Mouse (Mus musculus) CH12.LX (cell line): Measurements from ENCODE around the gene Lrrc3c. TPM values are rescaled to one million over a fixed set of nuclear protein-coding genes. Genes with fewer than 3 reads are reported as not detected.

Source experiments
- DNase-seq: peaks from one replicate; pipeline ENCODE4 v3.0.0-alpha.2; 2013; ENCODE audit errors: extremely low read depth
- H3K27ac ChIP-seq: 2 replicates; pipeline ENCODE4 v1.5.1; 2012; ENCODE audit warnings: low read depth, mild to moderate bottlenecking, control low read depth, moderate library complexity; ENCODE audit not compliant: insufficient read depth
- H3K27me3 ChIP-seq: replicated peaks from 2 replicates; pipeline ENCODE3; 2012; ENCODE audit warnings: inconsistent platforms
- H3K36me3 ChIP-seq, 2 experiments: replicated peaks in 1 of 2; 2 replicates each; pipeline versions ENCODE3 to v1.6.1; 2012; ENCODE audit warnings: inconsistent platforms in 1 of 2, low read length in 1 of 2, mild to moderate bottlenecking in 1 of 2, mixed read lengths in 1 of 2, moderate library complexity in 1 of 2; ENCODE audit not compliant: control insufficient read depth in 1 of 2, insufficient read depth in 1 of 2
- H3K4me1 ChIP-seq, 2 experiments: 2 replicates each; pipeline ENCODE4 v1.6.1; 2012; ENCODE audit warnings: inconsistent platforms in 1 of 2, moderate library complexity in 1 of 2; ENCODE audit not compliant: insufficient read depth in 2 of 2, control insufficient read depth in 1 of 2
- H3K4me2 ChIP-seq: 2 replicates; pipeline ENCODE4 v1.6.1; 2012; ENCODE audit warnings: low read depth, mild to moderate bottlenecking, control low read depth; ENCODE audit not compliant: poor library complexity, insufficient read depth, severe bottlenecking
- H3K4me3 ChIP-seq, 3 experiments: fragments of 150-350 bp in 1 of 3; sonication (generic) in 1 of 3; replicated peaks in 1 of 3; 2 replicates each; pipeline versions ENCODE3 to v1.5.1; 2011 to 2012; ENCODE audit warnings: low read depth in 2 of 3, low read length in 2 of 3, mild to moderate bottlenecking in 2 of 3, moderate library complexity in 2 of 3, control low read depth in 1 of 3, improper control_type of control experiment in 1 of 3, inconsistent platforms in 1 of 3, mixed read lengths in 1 of 3; ENCODE audit not compliant: poor library complexity in 1 of 3
- H3K79me2 ChIP-seq: replicated peaks from 2 replicates; pipeline ENCODE4 v1.6.1; 2012; ENCODE audit warnings: mild to moderate bottlenecking, moderate library complexity; ENCODE audit not compliant: control insufficient read depth, poor library complexity, insufficient read depth, severe bottlenecking; ENCODE audit errors: extremely low read depth
- H3K9ac ChIP-seq: 2 replicates; pipeline ENCODE4 v1.6.1; 2012; ENCODE audit warnings: low read depth, mild to moderate bottlenecking, control low read depth, moderate library complexity; ENCODE audit not compliant: insufficient read depth
- H3K9me3 ChIP-seq: replicated peaks from 2 replicates; pipeline ENCODE3; 2012; ENCODE audit warnings: low read length, inconsistent platforms, mixed read lengths
- BHLHE40 ChIP-seq: IDR thresholded peaks from 2 replicates; pipeline ENCODE4 v1.6.1; 2011; ENCODE audit warnings: mild to moderate bottlenecking, low read depth, low read length, improper control_type of control experiment
- CHD1 ChIP-seq: IDR thresholded peaks from 2 replicates; pipeline ENCODE4 v1.6.1; 2012; ENCODE audit warnings: low read depth, low read length, improper control_type of control experiment, inconsistent platforms
- CHD2 ChIP-seq: IDR thresholded peaks from 2 replicates; pipeline ENCODE4 v1.6.1; 2011; ENCODE audit warnings: low read length, improper control_type of control experiment
- CTCF ChIP-seq, 2 experiments: IDR thresholded peaks in 1 of 2; conservative IDR thresholded peaks in 1 of 2; 2 replicates each; pipeline ENCODE4 v1.5.1; 2011 to 2012; ENCODE audit warnings: low read depth in 2 of 2, low read length in 2 of 2, improper control_type of control experiment in 1 of 2, inconsistent platforms in 1 of 2, mild to moderate bottlenecking in 1 of 2, moderate library complexity in 1 of 2
- E2F4 ChIP-seq: IDR thresholded peaks from 2 replicates; pipeline ENCODE4 v1.6.1; 2011; ENCODE audit warnings: low read depth, low read length, improper control_type of control experiment; ENCODE audit not compliant: insufficient replicate concordance
- ELF1 ChIP-seq: IDR thresholded peaks from 2 replicates; pipeline ENCODE4 v1.6.1; 2014; ENCODE audit warnings: low read depth, mild to moderate bottlenecking, inconsistent platforms, low read length, improper control_type of control experiment
- EP300 ChIP-seq: IDR thresholded peaks from 2 replicates; pipeline ENCODE4 v1.6.1; 2011; ENCODE audit warnings: low read length, improper control_type of control experiment
- ETS1 ChIP-seq: conservative IDR thresholded peaks from 2 replicates; pipeline ENCODE4 v1.6.1; 2012; ENCODE audit warnings: low read depth, mild to moderate bottlenecking, inconsistent platforms, low read length, improper control_type of control experiment, moderate library complexity
- GABPA ChIP-seq: IDR thresholded peaks from 2 replicates; pipeline ENCODE4 v1.6.1; 2012; ENCODE audit warnings: low read depth, low read length, improper control_type of control experiment, inconsistent platforms; ENCODE audit not compliant: insufficient replicate concordance
- HCFC1 ChIP-seq: IDR thresholded peaks from 2 replicates; pipeline ENCODE4 v1.6.1; 2012; ENCODE audit warnings: low read depth, mild to moderate bottlenecking, inconsistent platforms, low read length, improper control_type of control experiment
- IRF4 ChIP-seq: IDR thresholded peaks from 2 replicates; pipeline ENCODE4 v1.6.1; 2014; ENCODE audit warnings: low read depth, mild to moderate bottlenecking, inconsistent platforms, low read length, improper control_type of control experiment
- JUN ChIP-seq: IDR thresholded peaks from 2 replicates; pipeline ENCODE4 v1.6.1; 2011; ENCODE audit warnings: low read depth, mild to moderate bottlenecking, low read length, improper control_type of control experiment, moderate library complexity; ENCODE audit not compliant: insufficient read depth
- JUND ChIP-seq: conservative IDR thresholded peaks from 2 replicates; pipeline ENCODE4 v1.6.1; 2011; ENCODE audit warnings: low read depth, low read length, improper control_type of control experiment
- MAFK ChIP-seq: IDR thresholded peaks from 2 replicates; pipeline ENCODE4 v1.6.1; 2011; ENCODE audit warnings: low read length, improper control_type of control experiment; ENCODE audit not compliant: insufficient replicate concordance
- MAX ChIP-seq: IDR thresholded peaks from 2 replicates; pipeline ENCODE4 v1.6.1; 2011; ENCODE audit warnings: low read length, improper control_type of control experiment
- MEF2A ChIP-seq: IDR thresholded peaks from 2 replicates; pipeline ENCODE4 v1.6.1; 2014; ENCODE audit warnings: low read depth, mild to moderate bottlenecking, inconsistent platforms, low read length, improper control_type of control experiment, borderline replicate concordance
- MXI1 ChIP-seq: IDR thresholded peaks from 2 replicates; pipeline ENCODE4 v1.6.1; 2011; ENCODE audit warnings: mild to moderate bottlenecking, low read depth, low read length, improper control_type of control experiment
- MYC ChIP-seq: IDR thresholded peaks from 2 replicates; pipeline ENCODE4 v1.6.1; 2011; ENCODE audit warnings: low read depth, mild to moderate bottlenecking, improper control_type of control experiment, low read length
- NELFE ChIP-seq: IDR thresholded peaks from 2 replicates; pipeline ENCODE4 v1.6.1; 2011; ENCODE audit warnings: low read depth, low read length, improper control_type of control experiment
- NRF1 ChIP-seq: IDR thresholded peaks from 2 replicates; pipeline ENCODE4 v1.6.1; 2014; ENCODE audit warnings: low read depth, mild to moderate bottlenecking, inconsistent platforms, low read length, improper control_type of control experiment, moderate library complexity
- PAX5 ChIP-seq: IDR thresholded peaks from 2 replicates; pipeline ENCODE4 v1.6.1; 2012; ENCODE audit warnings: low read length, inconsistent platforms, mixed read lengths
- POLR2AphosphoS2 ChIP-seq: IDR thresholded peaks from 2 replicates; pipeline ENCODE4 v1.6.1; 2011; ENCODE audit warnings: low read depth, low read length, improper control_type of control experiment
- RCOR1 ChIP-seq: conservative IDR thresholded peaks from 2 replicates; pipeline ENCODE4 v1.6.1; 2012; ENCODE audit warnings: low read depth, mild to moderate bottlenecking, inconsistent platforms, low read length, improper control_type of control experiment
- SIN3A ChIP-seq: IDR thresholded peaks from 2 replicates; pipeline ENCODE4 v1.6.1; 2012; ENCODE audit warnings: low read length, improper control_type of control experiment, inconsistent platforms
- SMC3 ChIP-seq: IDR thresholded peaks from 2 replicates; pipeline ENCODE4 v1.6.1; 2011; ENCODE audit warnings: low read depth, low read length, improper control_type of control experiment
- TBP ChIP-seq: conservative IDR thresholded peaks from 2 replicates; pipeline ENCODE4 v1.6.1; 2011; ENCODE audit warnings: low read depth, low read length, improper control_type of control experiment
- UBTF ChIP-seq: IDR thresholded peaks from 2 replicates; pipeline ENCODE4 v1.6.1; 2012; ENCODE audit warnings: low read depth, mild to moderate bottlenecking, inconsistent platforms, low read length, improper control_type of control experiment, moderate library complexity
- USF1 ChIP-seq: IDR thresholded peaks from 2 replicates; pipeline ENCODE4 v1.6.1; 2014; ENCODE audit warnings: low read depth, mild to moderate bottlenecking, inconsistent platforms, low read length, improper control_type of control experiment
- USF2 ChIP-seq: conservative IDR thresholded peaks from 2 replicates; pipeline ENCODE4 v1.6.1; 2011; ENCODE audit warnings: low read depth, low read length, improper control_type of control experiment
- ZC3H11A ChIP-seq: IDR thresholded peaks from 2 replicates; pipeline ENCODE4 v1.6.1; 2012; ENCODE audit warnings: low read depth, mild to moderate bottlenecking, inconsistent platforms, low read length, improper control_type of control experiment
- ZKSCAN1 ChIP-seq: IDR thresholded peaks from 2 replicates; pipeline ENCODE4 v1.6.1; 2012; ENCODE audit warnings: low read depth, inconsistent platforms, low read length, improper control_type of control experiment, borderline replicate concordance
- ZNF384 ChIP-seq: IDR thresholded peaks from 2 replicates; pipeline ENCODE4 v1.6.1; 2012; ENCODE audit warnings: low read depth, low read length, improper control_type of control experiment, inconsistent platforms
- dilution Hi-C: fragments of 300-500 bp; cut with MboI; formaldehyde crosslinking; loops from 2 replicates; pipeline ENCODE4 v1.14.3; 2020; ENCODE audit warnings: low sequenced_read_pairs; ENCODE audit not compliant: extremely low pct_unique_long_range_greater_than_20kb, extremely low pct_ligation_motif_present
- in situ Hi-C: fragments of 300-500 bp; cut with MboI; formaldehyde crosslinking; loops from 3 replicates; pipeline ENCODE4 v1.14.3; 2019; ENCODE audit warnings: low sequenced_read_pairs, low pct_ligation_motif_present, low pct_unique_long_range_greater_than_20kb, mixed read lengths
- polyA plus RNA-seq: library from polyadenylated mRNA; unstranded; fragments of >175 nt; gene quantifications from 2 replicates; pipeline ENCODE4 v1.2.1, GENCODE M21; 2012; ENCODE audit warnings: low read depth; ENCODE audit not compliant: insufficient read length
- total RNA-seq, 2 experiments: library from RNA; depleted of rRNA; stranded (reverse); fragments of 300-350 nt in 1 of 2; fragments of >200 nt in 1 of 2; gene quantifications; 2 replicates each; pipeline ENCODE4 v1.2.3; 2012 to 2014

The Lrrc3c gene
- total and polyA plus RNA-seq, 3 experiments: not detected

DNA sequence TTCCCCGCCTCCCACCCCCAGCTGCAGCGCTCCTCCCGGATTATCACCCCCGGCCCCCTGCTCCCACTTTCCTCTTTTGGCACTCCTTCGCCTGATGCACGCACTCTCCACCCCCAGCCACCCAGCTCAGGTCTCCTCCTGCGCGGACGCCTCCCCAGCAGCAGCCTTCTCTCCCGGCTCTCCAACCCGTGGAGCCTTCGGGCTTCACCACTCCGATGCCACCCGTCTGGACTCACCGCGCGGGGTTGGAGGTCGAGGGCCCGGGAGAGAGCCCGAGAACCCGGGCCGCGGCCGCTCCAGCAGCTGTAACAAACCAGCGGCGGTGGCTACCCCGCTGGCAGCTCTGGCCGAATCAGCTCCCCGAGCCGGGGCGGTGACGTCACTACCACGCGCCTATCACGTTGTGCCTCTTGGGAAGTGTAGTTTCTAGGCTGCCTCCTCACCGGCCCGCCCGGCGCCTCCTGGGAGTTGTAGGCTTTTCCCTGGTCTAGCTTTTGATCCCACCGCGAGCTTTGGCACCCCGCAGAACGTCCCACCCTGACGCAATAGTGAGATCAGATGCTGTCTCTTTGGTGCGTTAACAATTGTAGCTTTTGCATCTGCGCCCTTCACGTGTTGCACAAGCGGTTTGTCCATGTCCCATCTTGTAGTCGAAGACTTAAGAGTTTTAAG is 11.1 kb upstream of the Lrrc3c start, which contains the start of gene Ormdl3 (continued):
- TF ChIP-seq POLR2AphosphoS2 (peak; percentile 74; the same call in 1 of the 2 replicates), MXI1 (peak; percentile 93), ETS1 (peak; percentile 32), ELF1 (peak; percentile 77), HCFC1 (peak; percentile 100), E2F4 (no peak), ZC3H11A (no peak), ZKSCAN1 (no peak; the same call in 1 of the 2 replicates), NELFE (peak; percentile 78), SIN3A (peak; percentile 99)

DNA sequence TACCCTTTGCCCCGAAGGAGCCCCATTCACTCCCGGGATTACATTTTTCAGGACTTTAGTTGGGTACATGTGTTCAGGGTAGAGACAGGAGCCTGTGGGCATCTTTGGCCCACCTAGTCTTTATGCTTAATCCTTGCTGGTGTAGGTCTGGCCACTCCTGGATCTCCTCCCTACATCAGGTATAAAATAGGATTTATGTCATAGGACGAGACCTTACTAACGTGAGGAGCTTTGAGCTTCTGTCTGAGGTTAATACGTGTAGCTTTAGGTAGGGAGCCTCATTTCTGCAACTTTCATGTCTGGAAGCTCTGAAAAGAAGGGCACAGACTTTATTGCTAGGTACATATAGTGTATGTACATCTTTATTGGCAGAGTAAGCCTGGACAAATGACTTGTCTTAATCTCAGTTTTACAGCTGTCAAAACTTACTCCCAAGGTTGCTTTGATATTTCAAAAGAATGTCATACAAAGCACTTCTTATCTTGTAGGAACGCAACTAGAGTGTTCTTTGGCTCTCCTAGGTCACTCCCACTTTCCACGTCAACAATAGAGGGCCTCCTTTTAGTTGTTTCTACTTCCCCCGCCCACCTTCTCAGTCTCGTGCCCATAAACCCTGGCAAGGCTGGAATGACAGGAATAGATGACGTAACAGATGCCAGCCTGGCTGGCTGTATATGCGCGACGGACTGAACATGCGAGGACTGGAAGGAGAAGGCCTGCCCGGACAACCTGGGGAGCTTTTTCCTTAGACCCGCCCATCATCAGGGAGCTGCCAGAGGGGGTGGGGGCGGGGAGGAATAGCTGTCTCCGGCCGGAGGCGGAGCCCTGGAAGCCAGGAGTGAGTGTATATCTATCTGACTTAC is 10.2 kb upstream of the Lrrc3c start:
- H3K36me3 ChIP-seq: peaks cover 10 to 23% of the 10 kb centered on the region in 2 experiments
- in situ Hi-C loops (loop anchor here (5.0 kb wide), 1 partner anchor 36 kb away; the partner anchor contains the start of gene Zpbp2), dilution Hi-C loops (no loop called here)
- H3K9me3 ChIP-seq: no peaks in the 10 kb centered on the region
- H3K27ac ChIP-seq: peak overlapping the region; percentile 35
- DNase-seq: peak; percentile 92
- peak overlapping the region; percentile 71 for H3K9ac ChIP-seq
- H3K4me2 ChIP-seq: peak overlapping the region; percentile 72
- peaks cover 29% of the 10 kb centered on the region for H3K27me3 ChIP-seq
- peak overlapping the region; percentile 61 to 95 (median 71) for H3K4me3 ChIP-seq
- H3K4me1 ChIP-seq: peaks cover 21 to 43% of the 10 kb centered on the region in 2 experiments
- H3K79me2 ChIP-seq: peaks cover 17% of the 10 kb centered on the region
- no peak for TF ChIP-seq JUN
- TF ChIP-seq USF1: no peak
- TF ChIP-seq EP300: no peak
- TF ChIP-seq ZNF384: 0 out of 2 replicates have a peak, but pooled peaks have one; percentile 5
- peak; percentile 62; the same call in 1 of the 2 replicates for TF ChIP-seq MYC
- TF ChIP-seq NELFE: no peak
- no peak for TF ChIP-seq ELF1
- TF ChIP-seq CTCF (conservative IDR thresholded peaks at IDR 0.05 in 1 of 2, IDR thresholded peaks at IDR 0.05 in 1 of 2; ENCODE audit: low read depth in 2 of 2, low read length in 2 of 2): no peak
- 0 out of 2 replicates have a peak, but pooled peaks have one; percentile 55 for TF ChIP-seq SIN3A
- no peak for TF ChIP-seq CHD1
- no peak for TF ChIP-seq GABPA
- peak; percentile 66 for TF ChIP-seq MEF2A
- TF ChIP-seq USF2: no peak
- no peak for TF ChIP-seq NRF1
- TF ChIP-seq UBTF: no peak
- no peak for TF ChIP-seq MAFK
- TF ChIP-seq E2F4: no peak
- peak; percentile 88 for TF ChIP-seq CHD2
- TF ChIP-seq BHLHE40: peak; percentile 97
- peak; percentile 5; the same call in 1 of the 2 replicates for TF ChIP-seq MAX
- TF ChIP-seq RCOR1: 0 out of 2 replicates have a peak, but pooled peaks have one; percentile 55
- TF ChIP-seq HCFC1: peak; percentile 64
- TF ChIP-seq TBP: peak; percentile 35; the same call in 1 of the 2 replicates
- peak; percentile 57 for TF ChIP-seq IRF4
- TF ChIP-seq SMC3: no peak
- peak; percentile 62; the same call in 1 of the 2 replicates for TF ChIP-seq ETS1
- no peak for TF ChIP-seq POLR2AphosphoS2
- no peak for TF ChIP-seq PAX5
- TF ChIP-seq ZC3H11A: no peak
- 0 out of 2 replicates have a peak, but pooled peaks have one; percentile 8 for TF ChIP-seq JUND
